Comparison of ENCODE assay signal across 19 mouse cellular contexts in genomic region chr19:28929034-28929433, GRCm38 (mm10). TPM values are rescaled to one million over a fixed set of nuclear protein-coding genes. Genes with fewer than 3 reads are reported as not detected.
DNase-seq lines count a peak whose midpoint lies in the region; ATAC-seq and TF ChIP-seq lines count a peak whose summit lies in the region.
"Had no signal": no experiment of that assay in that cellular context is flagged by ENCODE, and none has a peak within 500 bp of the region (broad histone marks: within the 10 kb centered on the region; RNA-seq: fewer than 3 reads in every experiment).

No protein-coding gene starts in this region.

- H3K4me2 ChIP-seq in intestine, postnatal 0 days (replicated peaks; ENCODE audit: low read depth): no peak overlapping the region
- H3K4me2 ChIP-seq in liver, embryonic 16.5 days (ENCODE audit: low read depth, low read length): no peak overlapping the region
- H3K4me2 ChIP-seq: embryonic facial prominence, embryonic 15.5 days; heart, embryonic 11.5 days; limb, embryonic 12.5 days had no signal

- peak; percentile 53 for ATAC-seq in intestine, postnatal 0 days
- ATAC-seq in liver, embryonic 16.5 days (ENCODE audit: low read depth): peak; percentile 95

- H3K36me3 ChIP-seq in intestine, postnatal 0 days (ENCODE audit: control insufficient read depth, insufficient read depth): no peaks in the 10 kb centered on the region
- H3K36me3 ChIP-seq in liver, embryonic 16.5 days (ENCODE audit: control insufficient read depth, insufficient read depth): no peaks in the 10 kb centered on the region
- H3K36me3 ChIP-seq: embryonic facial prominence, embryonic 15.5 days; forebrain, embryonic 10.5 days; limb, embryonic 12.5 days had no signal

- peak; percentile 90 for DNase-seq in kidney, adult 8-10 months
- DNase-seq in kidney, postnatal 25 days: peak; percentile 77 to 91
- no peak for DNase-seq in cerebellum, postnatal 4 days (ENCODE audit: low spot score in 2 of 2)
- no peak for DNase-seq in gastrocnemius, postnatal 4 days (ENCODE audit: low spot score in 2 of 2)
- DNase-seq in lung, postnatal 4 days: no peak
- DNase-seq: cerebellum, adult 9-11 months; embryo, embryonic 11 days; gastrocnemius, postnatal 36 days; heart, postnatal 36 days; right cerebral cortex, postnatal 14 days; thymus, postnatal 14 days had no signal

- TF ChIP-seq CTCF in intestine, postnatal 0 days (IDR thresholded peaks at IDR 0.05; ENCODE audit: low read depth): peak; percentile 57

- H3K27me3 ChIP-seq in intestine, postnatal 0 days (replicated peaks; ENCODE audit: control insufficient read depth, insufficient read depth, low read length): no peaks in the 10 kb centered on the region
- no peaks in the 10 kb centered on the region for H3K27me3 ChIP-seq in liver, embryonic 16.5 days (ENCODE audit: control insufficient read depth, insufficient read depth, low read depth, low read length)
- H3K27me3 ChIP-seq: embryonic facial prominence, embryonic 15.5 days; limb, embryonic 12.5 days had no signal

- H3K9ac ChIP-seq in intestine, postnatal 0 days (ENCODE audit: low read depth, low read length): no peak overlapping the region
- H3K9ac ChIP-seq in liver, embryonic 16.5 days (ENCODE audit: low read depth, low read length): no peak overlapping the region
- H3K9ac ChIP-seq: embryonic facial prominence, embryonic 15.5 days; limb, embryonic 12.5 days had no signal

- no peaks in the 10 kb centered on the region for H3K9me3 ChIP-seq in intestine, postnatal 0 days (ENCODE audit: control insufficient read depth)
- H3K9me3 ChIP-seq in liver, embryonic 16.5 days (replicated peaks; ENCODE audit: control insufficient read depth, low read length): no peaks in the 10 kb centered on the region
- H3K9me3 ChIP-seq: embryonic facial prominence, embryonic 15.5 days; forebrain, embryonic 10.5 days had no signal

- H3K4me3 ChIP-seq in intestine, postnatal 0 days (ENCODE audit: low read depth, low read length): no peak overlapping the region
- H3K4me3 ChIP-seq in liver, embryonic 16.5 days (ENCODE audit: low read depth, low read length): peak overlapping the region; percentile 11; the same call in 1 of the 2 replicates
- H3K4me3 ChIP-seq: embryonic facial prominence, embryonic 15.5 days; forebrain, embryonic 10.5 days; left cerebral cortex, adult 2 months; limb, embryonic 12.5 days had no signal

- no peaks in the 10 kb centered on the region for H3K4me1 ChIP-seq in intestine, postnatal 0 days (replicated peaks; ENCODE audit: control insufficient read depth, insufficient read depth, low read length)
- no peaks in the 10 kb centered on the region for H3K4me1 ChIP-seq in liver, embryonic 16.5 days (ENCODE audit: control insufficient read depth, low read depth, low read length)
- H3K4me1 ChIP-seq: embryonic facial prominence, embryonic 15.5 days; forebrain, embryonic 10.5 days; limb, embryonic 12.5 days had no signal

- H3K27ac ChIP-seq in intestine, postnatal 0 days (ENCODE audit: low read depth, low read length): no peak overlapping the region
- H3K27ac ChIP-seq in liver, embryonic 16.5 days (ENCODE audit: low read length): no peak overlapping the region
- H3K27ac ChIP-seq: embryonic facial prominence, embryonic 15.5 days; forebrain, embryonic 10.5 days; left cerebral cortex, adult 2 months; limb, embryonic 12.5 days had no signal

RNA-seq across cellular contexts. Expression of gene Plpp6, which starts 34.7 kb away (rescaled TPM):
- polyA plus RNA-seq in intestine, postnatal 0 days (2015; fragmentation: Nextera tagmentation; extraction: Ambion mirVana): 22.3 and 23.2 TPM in 2 replicates
- polyA plus RNA-seq in liver, embryonic 16.5 days (2015; fragmentation: Nextera tagmentation; extraction: Ambion mirVana): 2.3 and 2.6 TPM in 2 replicates
- 1 to 10 TPM; 4.6 to 4.8 TPM for total RNA-seq in gastrocnemius, postnatal 4 days (2021)

RNA-seq across cellular contexts. Expression of gene 4430402I18Rik, which starts 38.6 kb away (rescaled TPM):
- 3.8 and 4.8 TPM in 2 replicates for polyA plus RNA-seq in intestine, postnatal 0 days (2015; fragmentation: Nextera tagmentation; extraction: Ambion mirVana)
- 1.5 and 2.9 TPM in 2 replicates for polyA plus RNA-seq in liver, embryonic 16.5 days (2015; fragmentation: Nextera tagmentation; extraction: Ambion mirVana)
- 1 to 10 TPM; 4.4 to 8.6 TPM for total RNA-seq in gastrocnemius, postnatal 4 days (2021)
- total RNA-seq: megakaryocyte-erythroid progenitor cell, adult 5-6 weeks had no signal

Comparison
In these comparisons a context has a peak if more than half of its experiments do, and no peak if none do; other contexts are left out.
1. DNase-seq: peak in kidney, adult 8-10 months (2 of 2) and kidney, postnatal 25 days (2 of 2); none in cerebellum, postnatal 4 days (0 of 2), gastrocnemius, postnatal 4 days (0 of 2) and lung, postnatal 4 days (0 of 2).